Mouse (Mus musculus) right cerebral cortex, postnatal 14 days (tissue): ENCODE results near the gene Zzef1.
"Not testable (repeated sequence)": the region's sequence is repeated elsewhere in the genome, so short reads cannot be mapped to it uniquely, and the experiment has no call there.

Source experiments
- DNase-seq: peaks from one replicate; pipeline ENCODE4 v3.0.0; 2022

The Zzef1 gene

GRCm38 (mm10) chr11:72795455-72796295, at the start of gene Zzef1, which contains the start of gene Cyb5d2:
Gene Zzef1, plus strand, starts transcription at chr11:72796226.
Gene Cyb5d2, minus strand, starts transcription at chr11:72796142.
- DNase-seq = peak; percentile 92

- no peak for DNase-seq
Observed at GRCm38 (mm10) chr11:72751956-72752355, 44.1 kb upstream of the Zzef1 start.

DNA sequence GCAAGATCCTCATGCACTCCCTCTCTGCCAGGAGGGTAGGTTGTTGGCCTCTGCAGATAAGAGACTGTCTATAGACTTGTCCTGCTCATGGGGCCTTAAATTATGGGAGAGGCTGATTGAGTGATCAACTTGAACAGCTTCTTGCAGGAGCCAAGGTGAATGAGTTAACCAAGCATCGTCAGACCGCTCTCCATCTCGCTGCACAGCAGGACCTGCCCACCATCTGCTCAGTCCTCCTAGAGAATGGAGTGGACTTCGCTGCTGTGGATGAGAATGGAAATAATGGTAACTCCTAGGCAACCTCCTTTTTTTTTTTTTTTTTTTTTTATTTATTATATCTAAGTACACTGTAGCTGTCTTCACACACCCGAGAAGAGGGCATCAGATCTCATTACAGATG, 37.7 kb upstream of the Zzef1 start:
- no peak for DNase-seq

GRCm38 (mm10) chr11:72759581-72759980, 36.4 kb upstream of the Zzef1 start:
- no peak for DNase-seq

DNA sequence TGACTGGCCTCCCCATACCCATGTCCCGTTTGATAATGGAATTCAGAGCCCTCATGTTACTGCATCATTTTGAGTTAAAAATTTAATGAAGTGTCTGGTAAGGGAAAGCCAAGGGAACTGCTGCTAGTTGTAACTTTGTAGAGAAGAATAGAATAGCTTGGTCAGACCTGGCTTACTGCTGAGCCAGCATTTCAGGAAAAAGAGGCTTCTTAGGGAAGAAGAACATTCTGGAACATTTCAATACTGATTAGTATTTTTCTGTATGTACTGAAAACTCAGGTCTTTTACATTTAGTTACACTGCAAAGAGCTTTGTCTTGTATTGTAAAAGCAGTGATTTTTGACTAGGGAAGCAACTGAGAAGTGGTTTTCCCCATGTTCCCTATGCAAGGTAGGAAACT, 35.2 kb upstream of the Zzef1 start:
- DNase-seq = no peak

DNA sequence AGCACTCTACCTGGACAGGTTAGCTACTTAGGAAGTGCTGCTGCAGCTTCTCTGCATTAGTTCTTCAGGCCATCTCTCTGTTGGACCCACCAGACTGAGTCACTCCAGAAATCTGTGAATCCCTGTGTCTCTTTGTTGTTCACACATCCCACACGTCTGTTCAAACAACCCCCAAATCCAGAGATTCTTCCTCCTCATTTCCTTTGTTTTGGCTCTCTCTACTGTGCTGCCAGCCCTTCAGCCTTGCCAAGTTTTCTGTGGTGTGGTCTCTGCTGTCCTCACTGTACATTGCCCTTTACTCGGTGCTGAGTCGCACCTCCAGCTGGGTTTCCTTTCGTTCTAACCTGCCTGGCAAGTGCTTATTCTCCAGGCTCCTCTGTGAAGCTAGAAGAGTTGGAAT, 31.8 kb upstream of the Zzef1 start:
- no peak for DNase-seq

- no peak for DNase-seq
Observed at GRCm38 (mm10) chr11:72767716-72768115, 28.3 kb upstream of the Zzef1 start.

- DNase-seq = no peak
Observed at GRCm38 (mm10) chr11:72769061-72769460, 27.0 kb upstream of the Zzef1 start.

DNA sequence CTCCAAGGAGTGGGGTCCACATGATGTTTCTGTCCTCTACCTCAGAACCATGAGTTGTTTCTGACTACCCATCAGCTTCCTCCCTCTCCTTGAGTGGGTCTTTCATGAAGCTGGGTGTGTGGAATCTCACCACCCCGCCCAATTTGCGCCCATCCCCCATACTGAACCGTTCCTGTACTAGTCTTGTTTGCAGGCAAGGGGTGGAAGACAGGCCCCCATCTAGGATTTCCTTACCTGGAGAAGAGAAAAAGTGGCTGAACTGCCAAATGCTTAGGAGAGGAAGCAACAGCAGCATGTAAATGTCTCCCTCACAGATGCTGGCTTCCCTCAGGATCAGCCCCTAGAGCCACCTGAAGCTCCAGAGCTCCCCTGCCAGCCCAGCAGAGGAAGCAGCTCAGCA, 25.7 kb upstream of the Zzef1 start:
- DNase-seq = no peak

DNA sequence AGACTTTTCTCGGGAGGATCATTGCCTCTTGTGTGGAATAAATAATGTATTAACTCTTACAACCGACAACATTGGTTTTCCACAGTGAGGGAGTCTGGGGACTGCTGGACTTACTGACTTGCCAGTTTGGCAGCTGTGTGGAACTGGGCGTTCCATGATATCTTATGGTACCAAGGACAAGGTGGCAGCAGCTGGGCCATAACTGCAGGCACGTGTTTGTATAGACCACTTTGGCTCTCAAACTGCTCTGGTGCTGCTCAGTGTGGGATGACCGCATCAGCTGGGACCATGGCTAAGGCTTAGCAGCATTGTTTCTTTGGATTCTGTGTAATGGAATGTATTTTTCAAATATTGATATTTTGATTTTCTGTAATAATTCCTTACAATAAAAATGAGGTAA, 25.2 kb upstream of the Zzef1 start:
- no peak for DNase-seq

DNA sequence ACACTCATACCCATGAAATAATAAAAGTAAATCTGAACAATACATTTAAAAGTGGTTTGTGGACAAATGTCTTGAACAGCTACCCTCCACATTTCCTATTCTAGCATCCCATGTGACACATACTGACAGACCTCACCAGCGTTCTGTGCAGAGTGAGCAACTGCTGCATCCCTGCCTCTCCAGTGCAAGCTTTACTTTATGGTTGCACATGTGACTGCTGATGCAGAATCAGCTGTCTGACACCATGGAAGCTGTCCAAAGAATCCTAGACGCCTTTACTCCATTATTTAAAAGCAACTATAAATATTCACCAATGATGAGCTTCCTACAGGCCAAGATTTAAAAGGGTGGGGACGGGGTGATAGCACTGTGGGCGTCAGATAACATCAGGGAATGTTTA, 24.6 kb upstream of the Zzef1 start:
- no peak for DNase-seq

GRCm38 (mm10) chr11:72772611-72773010, 23.4 kb upstream of the Zzef1 start:
- not testable (repeated sequence) for DNase-seq

DNA sequence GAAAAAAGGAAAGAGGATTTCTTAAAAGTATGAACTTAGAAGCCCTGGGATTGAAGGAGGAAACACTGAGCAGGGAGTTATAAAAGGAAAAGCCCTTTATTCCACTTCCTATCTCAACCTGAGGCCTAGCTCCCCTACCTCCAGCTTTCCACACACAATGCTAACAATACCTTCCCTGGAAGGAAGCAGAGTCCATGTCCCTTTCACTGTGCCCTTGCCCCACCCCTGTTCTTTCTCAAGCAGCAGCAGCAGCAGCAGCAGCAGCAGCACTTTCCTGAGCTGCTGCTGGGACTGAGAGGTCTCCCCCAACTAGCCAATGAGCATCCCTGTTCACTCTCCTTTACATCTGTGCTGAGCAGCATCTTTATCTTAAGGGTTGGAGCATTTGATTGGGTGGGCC, 17.1 kb upstream of the Zzef1 start:
- no peak for DNase-seq

DNA sequence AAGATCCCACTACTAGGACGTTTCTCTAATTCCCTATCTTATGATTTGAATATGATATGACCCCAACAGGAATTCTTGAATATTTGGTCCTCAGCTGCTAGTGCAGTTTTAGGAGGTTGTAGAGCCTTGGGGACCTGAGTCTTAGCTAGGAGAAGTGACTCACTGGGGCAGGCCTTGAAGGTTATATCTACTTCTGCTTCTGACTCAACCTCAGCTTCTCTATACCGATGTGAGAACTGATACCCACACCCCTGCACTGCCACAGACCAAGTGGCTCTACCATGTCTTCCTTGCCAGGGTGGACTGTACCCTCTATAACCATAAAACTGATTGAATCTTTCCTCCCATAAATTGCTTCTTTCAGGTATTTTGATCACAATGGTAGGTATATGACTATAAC, 13.9 kb upstream of the Zzef1 start:
- no peak for DNase-seq

- DNase-seq = no peak
Observed at GRCm38 (mm10) chr11:72782503-72782902, 13.5 kb upstream of the Zzef1 start.

GRCm38 (mm10) chr11:72792033-72792432, 4.0 kb upstream of the Zzef1 start:
- DNase-seq = no peak

DNA sequence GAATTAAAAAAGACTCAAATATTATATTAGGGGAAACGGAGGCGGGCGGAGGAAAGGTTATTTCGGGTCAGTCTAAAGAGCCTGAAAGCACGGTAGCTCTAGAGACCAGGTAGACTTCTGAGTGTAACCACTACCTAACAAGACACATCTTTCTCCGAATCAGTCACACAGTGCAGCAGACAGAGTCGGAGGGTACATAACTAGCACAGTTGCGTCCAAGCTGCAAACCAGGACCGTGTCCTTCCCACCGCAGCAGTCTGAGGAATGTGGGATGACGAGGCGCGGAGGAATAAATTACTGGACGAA, 924 bp upstream of the Zzef1 start:
- DNase-seq = no peak

- DNase-seq = no peak
Observed at GRCm38 (mm10) chr11:72796296-72796687, 266 bp downstream of the Zzef1 start.

DNA sequence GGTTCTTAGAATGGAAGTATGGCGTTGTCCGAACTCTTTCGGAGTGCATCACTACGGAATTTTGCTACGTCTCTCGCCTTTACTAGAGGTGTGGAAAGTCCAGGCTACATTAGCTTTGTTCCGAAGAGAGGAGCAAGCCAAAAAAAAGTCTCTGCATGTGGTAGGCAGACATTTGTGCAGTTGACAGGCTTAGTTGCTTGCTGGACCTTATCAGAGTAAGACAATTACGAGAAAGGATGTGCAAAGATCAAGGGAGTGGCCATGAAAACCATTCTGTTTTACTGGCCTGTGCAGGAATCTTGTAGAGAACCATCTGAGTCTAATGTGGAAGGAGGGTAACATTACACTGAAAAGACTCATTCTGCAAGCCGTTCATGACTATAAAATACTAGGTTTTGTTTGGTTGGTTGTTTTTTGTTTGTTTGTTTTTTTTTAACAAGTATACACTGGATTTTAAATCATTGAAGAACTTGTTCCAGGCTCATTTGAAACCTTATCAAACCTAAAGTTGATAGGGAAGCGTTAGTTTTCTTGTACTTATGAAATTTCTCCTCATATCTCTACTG, 830 bp downstream of the Zzef1 start:
- no peak for DNase-seq

- DNase-seq = no peak
Observed at GRCm38 (mm10) chr11:72798112-72798511, 2.1 kb downstream of the Zzef1 start.

DNA sequence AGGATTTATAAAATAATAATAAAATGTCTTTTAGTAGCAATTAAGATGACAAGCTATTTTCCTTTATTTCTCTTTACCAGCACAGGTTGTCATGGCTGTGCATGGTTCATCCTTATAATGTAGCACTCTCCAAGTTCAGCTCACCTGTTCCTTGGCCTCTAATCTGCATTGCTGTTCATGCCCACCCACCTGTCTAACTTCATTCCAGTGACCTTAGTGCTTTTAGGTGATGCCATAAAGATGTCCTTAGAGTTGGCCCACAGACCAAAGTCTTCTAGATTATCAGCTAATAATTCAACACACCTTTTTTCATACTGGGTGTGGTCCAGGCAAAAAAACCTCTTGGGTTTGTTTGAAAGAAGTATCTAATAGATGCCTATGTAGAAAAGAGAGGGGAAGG, 5.2 kb downstream of the Zzef1 start:
- no peak for DNase-seq

- no peak for DNase-seq
Observed at GRCm38 (mm10) chr11:72803038-72803437, 7.0 kb downstream of the Zzef1 start.

DNA sequence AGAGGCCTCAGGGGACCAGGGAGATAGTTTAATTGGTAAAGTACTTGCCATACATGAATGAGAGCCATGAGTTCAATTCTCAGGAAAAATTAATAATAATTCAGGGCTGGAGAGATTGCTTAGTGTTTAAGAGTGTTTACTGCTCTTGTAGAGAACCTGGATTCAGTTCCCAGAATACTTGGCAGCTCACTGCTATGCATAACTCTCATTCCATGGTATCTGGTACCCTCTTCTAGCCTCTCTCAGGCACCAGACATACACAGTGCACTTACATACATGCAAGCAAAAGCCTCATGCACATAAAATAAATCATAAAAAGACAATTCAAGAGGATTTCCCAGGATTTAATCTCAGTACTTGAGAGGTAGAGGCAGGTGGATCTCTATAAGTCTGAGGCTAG, 8.6 kb downstream of the Zzef1 start:
- DNase-seq = no peak

GRCm38 (mm10) chr11:72805232-72805631, 9.2 kb downstream of the Zzef1 start:
- DNase-seq = no peak

- peak; percentile 10 for DNase-seq
Observed at GRCm38 (mm10) chr11:72806556-72806955, 10.5 kb downstream of the Zzef1 start.
